16 mouse cellular contexts compared by ENCODE assay signal in genomic region chr7:141147044-141147443, GRCm38 (mm10). TPM values are rescaled to one million over a fixed set of nuclear protein-coding genes. Genes with fewer than 3 reads are reported as not detected.
DNase-seq lines count a peak whose midpoint lies in the region; ATAC-seq and TF ChIP-seq lines count a peak whose summit lies in the region.
"Had no signal": no experiment of that assay in that cellular context is flagged by ENCODE, and none has a peak within 500 bp of the region (broad histone marks: within the 10 kb centered on the region; RNA-seq: fewer than 3 reads in every experiment).

No protein-coding gene starts in this region.

- H3K4me1 ChIP-seq in stomach, postnatal 0 days (replicated peaks; ENCODE audit: control insufficient read depth, insufficient read depth) = no peaks in the 10 kb centered on the region
- H3K4me1 ChIP-seq in midbrain, postnatal 0 days (ENCODE audit: insufficient read depth, low read length) = no peaks in the 10 kb centered on the region
- H3K4me1 ChIP-seq: hindbrain, embryonic 15.5 days; limb, embryonic 12.5 days had no signal

- 83% methylated on average over 6 of the region's 6 CpGs for WGBS in stomach, postnatal 0 days
- 76% methylated on average over 6 of the region's 6 CpGs for WGBS in midbrain, postnatal 0 days

- no peaks in the 10 kb centered on the region; the same call in 1 of the 2 replicates for H3K36me3 ChIP-seq in stomach, postnatal 0 days (ENCODE audit: control insufficient read depth, insufficient read depth, low read length)
- H3K36me3 ChIP-seq in midbrain, postnatal 0 days (ENCODE audit: insufficient read depth, low read length) = peaks cover 29% of the 10 kb centered on the region; the same call in 1 of the 2 replicates

- H3K4me2 ChIP-seq in stomach, postnatal 0 days (replicated peaks; ENCODE audit: low read depth) = no peak overlapping the region
- no peak overlapping the region for H3K4me2 ChIP-seq in midbrain, postnatal 0 days (ENCODE audit: low read depth, low read length, poor library complexity, severe bottlenecking)
- H3K4me2 ChIP-seq: hindbrain, embryonic 15.5 days; limb, embryonic 12.5 days had no signal

- no peaks in the 10 kb centered on the region for H3K27me3 ChIP-seq in stomach, postnatal 0 days (ENCODE audit: control insufficient read depth, insufficient read depth, low read length)
- H3K27me3 ChIP-seq in midbrain, postnatal 0 days (ENCODE audit: insufficient read depth, low read length) = no peaks in the 10 kb centered on the region
- H3K27me3 ChIP-seq: hindbrain, embryonic 15.5 days; limb, embryonic 12.5 days had no signal

- no peak overlapping the region for H3K27ac ChIP-seq in stomach, postnatal 0 days (replicated peaks)
- no peak overlapping the region for H3K27ac ChIP-seq in midbrain, postnatal 0 days (ENCODE audit: low read depth, low read length)
- H3K27ac ChIP-seq: hindbrain, embryonic 15.5 days; limb, embryonic 12.5 days had no signal

- no peak overlapping the region for H3K9ac ChIP-seq in stomach, postnatal 0 days (ENCODE audit: low read length)
- H3K9ac ChIP-seq in midbrain, postnatal 0 days (replicated peaks; ENCODE audit: low read length, poor library complexity, severe bottlenecking) = no peak overlapping the region
- H3K9ac ChIP-seq: hindbrain, embryonic 15.5 days; limb, embryonic 12.5 days had no signal

- DNase-seq in cerebellum, adult 18-20 months = peak; percentile 52 to 63
- no peak for DNase-seq in cerebellum, adult 8-10 months
- DNase-seq in testis, postnatal 10 days (ENCODE audit: low spot score) = peak; percentile 64
- DNase-seq in testis, postnatal 14 days (ENCODE audit: low spot score) = no peak
- DNase-seq in liver = peak; percentile 50
- DNase-seq in stomach, postnatal 0 days (ENCODE audit: low spot score) = no peak
- DNase-seq in midbrain, postnatal 0 days (ENCODE audit: low spot score) = no peak
- DNase-seq: adrenal gland, adult 2 months; gastrocnemius, postnatal 14 days; heart, postnatal 10 days; kidney, adult 2 months had no signal

- no peak for TF ChIP-seq EP300 in stomach, postnatal 0 days (optimal IDR thresholded peaks at IDR 0.05)

- ATAC-seq in megakaryocyte-erythroid progenitor cell, adult 5-6 weeks (replicated peaks; ENCODE audit: low FRiP score, low TSS enrichment, poor library complexity, severe bottlenecking) = 0 out of 2 replicates have a peak, but pooled peaks have one; percentile 9
- no peak for ATAC-seq in stomach, postnatal 0 days (ENCODE audit: low FRiP score, low TSS enrichment)
- ATAC-seq in midbrain, postnatal 0 days (ENCODE audit: low FRiP score) = no peak

- no peak for TF ChIP-seq CTCF in stomach, postnatal 0 days (IDR thresholded peaks at IDR 0.05; ENCODE audit: low read depth)
- TF ChIP-seq CTCF in midbrain, postnatal 0 days (IDR thresholded peaks at IDR 0.05) = no peak

- no peaks in the 10 kb centered on the region for H3K9me3 ChIP-seq in stomach, postnatal 0 days (ENCODE audit: control insufficient read depth, low read length)
- no peaks in the 10 kb centered on the region for H3K9me3 ChIP-seq in midbrain, postnatal 0 days (ENCODE audit: low read length)
- H3K9me3 ChIP-seq: hindbrain, embryonic 15.5 days; limb, embryonic 12.5 days had no signal

- no peak overlapping the region for H3K4me3 ChIP-seq in stomach, postnatal 0 days (ENCODE audit: low read depth, low read length)
- no peak overlapping the region for H3K4me3 ChIP-seq in midbrain, postnatal 0 days (ENCODE audit: low read depth, low read length)
- H3K4me3 ChIP-seq: hindbrain, embryonic 15.5 days; limb, embryonic 12.5 days had no signal

RNA-seq across cellular contexts. Expression of gene Ptdss2, which starts 24.9 kb away (rescaled TPM):
- 59.0 and 64.0 TPM in 2 replicates for total RNA-seq in megakaryocyte-erythroid progenitor cell, adult 5-6 weeks (2014; fragmentation: Nextera tagmentation)
- 14.0 and 21.1 TPM in 2 replicates for total RNA-seq in megakaryocyte-erythroid progenitor cell, adult 5-6 weeks (2017)
- 21.6 and 22.9 TPM in 2 replicates for polyA plus RNA-seq in stomach, postnatal 0 days (2015; fragmentation: Nextera tagmentation; extraction: Ambion mirVana)
- 19.6 and 23.4 TPM in 2 replicates for total RNA-seq in midbrain, postnatal 0 days (2014; rRNA removed)
- 90.9 and 91.0 TPM in 2 replicates for polyA plus RNA-seq in midbrain, postnatal 0 days (2015; fragmentation: Nextera tagmentation; extraction: Ambion mirVana)

RNA-seq across cellular contexts. Expression of gene Rnh1, which starts 25.6 kb away (rescaled TPM):
- 43.7 and 54.2 TPM in 2 replicates for total RNA-seq in megakaryocyte-erythroid progenitor cell, adult 5-6 weeks (2014; fragmentation: Nextera tagmentation)
- 20.7 and 30.4 TPM in 2 replicates for total RNA-seq in megakaryocyte-erythroid progenitor cell, adult 5-6 weeks (2017)
- polyA plus RNA-seq in stomach, postnatal 0 days (2015; fragmentation: Nextera tagmentation; extraction: Ambion mirVana) = 216 and 220 TPM in 2 replicates
- 39.1 and 47.1 TPM in 2 replicates for total RNA-seq in midbrain, postnatal 0 days (2014; rRNA removed)
- 44.2 and 46.8 TPM in 2 replicates for polyA plus RNA-seq in midbrain, postnatal 0 days (2015; fragmentation: Nextera tagmentation; extraction: Ambion mirVana)

RNA-seq across cellular contexts. Expression of gene Ano9, which starts 29.4 kb away (rescaled TPM):
- not detected in 2 replicates for total RNA-seq in megakaryocyte-erythroid progenitor cell, adult 5-6 weeks (2014; fragmentation: Nextera tagmentation)
- not detected in 2 replicates for total RNA-seq in megakaryocyte-erythroid progenitor cell, adult 5-6 weeks (2017)
- polyA plus RNA-seq in stomach, postnatal 0 days (2015; fragmentation: Nextera tagmentation; extraction: Ambion mirVana) = 17.9 and 20.4 TPM in 2 replicates
- 0.33 and 1.1 TPM in 2 replicates for total RNA-seq in midbrain, postnatal 0 days (2014; rRNA removed)
- 0.50 and 0.72 TPM in 2 replicates for polyA plus RNA-seq in midbrain, postnatal 0 days (2015; fragmentation: Nextera tagmentation; extraction: Ambion mirVana)
- total RNA-seq: gastrocnemius, postnatal 14 days; megakaryocyte, adult 5-6 weeks; monocyte, adult 5-6 weeks had no signal

RNA-seq across cellular contexts. Expression of gene Sigirr, which starts 46.7 kb away (rescaled TPM):
- total RNA-seq in megakaryocyte-erythroid progenitor cell, adult 5-6 weeks (2014; fragmentation: Nextera tagmentation) = 14.0 and 24.8 TPM in 2 replicates
- total RNA-seq in megakaryocyte-erythroid progenitor cell, adult 5-6 weeks (2017) = 7.1 and 13.0 TPM in 2 replicates
- 12.6 and 14.0 TPM in 2 replicates for polyA plus RNA-seq in stomach, postnatal 0 days (2015; fragmentation: Nextera tagmentation; extraction: Ambion mirVana)
- 1.1 and 3.9 TPM in 2 replicates for total RNA-seq in midbrain, postnatal 0 days (2014; rRNA removed)
- 1.8 and 2.0 TPM in 2 replicates for polyA plus RNA-seq in midbrain, postnatal 0 days (2015; fragmentation: Nextera tagmentation; extraction: Ambion mirVana)

RNA-seq across cellular contexts. Expression of gene Hras, which starts 46.8 kb away (rescaled TPM):
- 73.1 and 108 TPM in 2 replicates for total RNA-seq in megakaryocyte-erythroid progenitor cell, adult 5-6 weeks (2014; fragmentation: Nextera tagmentation)
- 30.1 and 48.6 TPM in 2 replicates for total RNA-seq in megakaryocyte-erythroid progenitor cell, adult 5-6 weeks (2017)
- polyA plus RNA-seq in stomach, postnatal 0 days (2015; fragmentation: Nextera tagmentation; extraction: Ambion mirVana) = 118 and 125 TPM in 2 replicates
- 109 and 113 TPM in 2 replicates for total RNA-seq in midbrain, postnatal 0 days (2014; rRNA removed)
- polyA plus RNA-seq in midbrain, postnatal 0 days (2015; fragmentation: Nextera tagmentation; extraction: Ambion mirVana) = 209 TPM in 2 replicates

Comparison
In these comparisons a context has a peak if more than half of its experiments do, and no peak if none do; other contexts are left out.
1. DNase-seq: peak in cerebellum, adult 18-20 months (2 of 2), testis, postnatal 10 days (single experiment) and liver (single experiment); none in cerebellum, adult 8-10 months (single experiment), testis, postnatal 14 days (single experiment), stomach, postnatal 0 days (single experiment) and midbrain, postnatal 0 days (single experiment).